Mouse (Mus musculus): ENCODE results near the gene Ep400. TPM values are rescaled to one million over a fixed set of nuclear protein-coding genes. Genes with fewer than 3 reads are reported as not detected.

The Ep400 gene
- 36.7 and 40.9 TPM in 2 replicates for polyA plus RNA-seq (2012; rRNA removed)

DNA sequence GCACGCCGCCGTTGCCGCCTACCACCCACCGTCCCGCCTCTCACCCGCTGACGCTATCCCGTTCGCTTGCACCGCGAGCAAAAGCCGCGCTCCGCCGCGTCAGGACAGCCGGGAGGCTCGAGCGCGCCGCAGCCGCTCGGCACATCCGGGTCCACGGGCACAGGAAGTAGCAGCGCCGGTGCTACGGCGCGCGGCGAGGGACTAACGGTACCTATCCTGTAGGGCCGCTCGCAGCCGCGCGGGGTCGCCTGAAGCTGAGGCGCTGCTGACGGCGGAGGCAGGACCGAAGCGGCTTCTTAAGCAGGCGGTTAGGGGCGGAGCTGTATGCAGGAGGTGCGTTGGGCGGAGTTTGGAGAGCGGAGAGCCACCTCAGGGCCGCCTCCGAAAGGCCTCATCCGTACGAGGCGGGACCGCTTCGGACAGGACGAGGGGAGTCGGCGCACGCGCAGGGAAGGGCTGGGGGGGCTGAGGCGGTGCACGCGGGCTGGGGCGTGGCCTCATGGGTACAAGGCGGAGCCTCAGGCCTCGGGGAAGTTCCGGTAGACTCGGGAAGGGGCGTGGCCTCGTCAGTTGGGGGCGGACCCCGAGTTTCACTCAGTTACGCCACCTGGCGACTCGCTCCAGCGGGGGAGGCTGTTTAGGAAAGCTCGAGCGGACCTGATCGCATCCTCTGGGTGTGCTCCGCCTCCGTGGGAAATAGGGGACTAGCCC is at the start of gene Ep400:
Gene Ep400, minus strand, starts transcription at position 270 of the 711 bp plus-strand sequence.

DNA sequence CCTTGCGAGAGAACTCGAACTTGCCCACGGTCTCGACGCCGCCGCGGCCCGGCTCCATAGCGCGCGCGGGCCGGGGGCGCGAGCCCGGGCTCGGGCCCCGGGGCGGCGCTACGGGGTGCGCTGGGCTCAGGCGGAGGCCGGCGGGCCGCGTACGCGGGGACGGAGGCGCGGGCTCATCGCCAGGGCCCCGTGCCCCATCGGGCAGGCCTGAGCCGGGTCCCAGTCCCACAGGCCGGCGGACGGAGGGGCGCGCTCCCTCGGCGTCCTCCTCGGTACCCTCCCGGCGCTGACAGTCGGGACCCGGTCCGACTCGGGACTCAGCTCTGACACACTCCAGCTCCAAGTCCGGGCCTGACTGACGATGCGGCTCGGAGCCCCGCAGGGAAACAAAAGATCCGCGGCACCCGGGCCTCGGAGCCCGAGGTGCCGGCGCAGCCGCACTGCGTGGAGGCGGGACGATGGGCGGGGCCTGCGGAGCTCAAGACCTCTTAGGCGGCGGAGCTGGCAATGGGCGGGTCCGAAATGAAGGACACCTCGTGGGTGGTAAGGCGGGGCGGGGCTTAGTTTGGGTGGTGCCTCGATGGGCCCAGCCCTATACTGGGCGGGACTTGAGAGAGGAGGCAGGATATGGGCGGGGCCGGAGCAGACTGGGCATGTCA is 39.3 kb upstream of the Ep400 start, which contains the start of gene Ulk1:
Gene Ulk1, minus strand, starts transcription at position 431 of the 659 bp plus-strand sequence.

DNA sequence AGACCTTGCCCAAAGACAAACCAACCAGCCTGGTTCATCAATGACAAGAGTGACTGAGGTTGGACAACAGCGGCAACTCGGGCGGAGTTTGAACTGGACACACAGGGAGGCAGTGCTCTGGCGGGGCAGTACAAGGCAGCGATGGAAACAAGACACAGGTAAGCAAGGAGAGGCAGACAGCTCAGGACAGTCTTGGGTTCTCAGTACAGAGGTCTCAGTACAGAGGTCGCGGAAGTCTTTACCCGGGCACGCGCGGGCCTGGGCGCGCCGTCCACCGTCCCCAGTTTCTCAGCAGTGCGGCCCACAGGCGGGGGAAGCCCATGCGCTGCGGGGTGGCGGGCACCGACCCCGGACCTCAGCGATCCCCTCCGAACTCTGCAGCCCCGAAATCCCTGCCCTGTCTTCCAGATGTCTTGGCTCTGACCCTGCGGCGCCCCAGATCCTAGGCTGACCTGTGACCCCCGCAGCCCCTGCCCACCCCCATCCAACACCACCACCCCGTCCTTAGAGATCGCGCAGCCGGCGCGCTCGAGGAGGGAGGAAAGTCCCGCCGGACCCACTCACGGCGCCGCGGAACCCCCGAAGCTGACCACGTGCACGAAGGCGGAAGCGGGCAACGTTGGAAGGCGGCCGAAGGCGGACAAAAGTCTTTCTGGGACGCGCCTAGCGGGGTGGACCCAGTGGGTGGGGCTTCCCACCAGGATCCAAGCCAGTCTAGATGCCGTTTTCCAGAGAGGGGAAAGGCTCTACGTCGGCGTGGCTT is 9.7 kb upstream of the Ep400 start, which contains the start of gene Pus1:
Gene Pus1, minus strand, starts transcription at position 662 of the 763 bp plus-strand sequence.

GRCm38 (mm10) chr5:110652719-110653648 is 117.5 kb downstream of the Ep400 start, which contains the start of the genes Noc4l and Ddx51:
Noc4l (minus strand) TSS chr5:110653417.
Ddx51 (plus strand) TSS chr5:110653451.

Other genes starting within 250 kb of the Ep400 start
- 38.9 and 41.5 TPM in 2 replicates for gene Galnt9, start 226.4 kb downstream of the Ep400 start, polyA plus RNA-seq (2012; rRNA removed)
- gene Noc4l, start 117.3 kb downstream of the Ep400 start, polyA plus RNA-seq (2012; rRNA removed), result 55.8 and 60.1 TPM in 2 replicates
- 25.7 and 27.1 TPM in 2 replicates for gene Ddx51, start 117.3 kb downstream of the Ep400 start, polyA plus RNA-seq (2012; rRNA removed)
- 18.2 and 19.2 TPM in 2 replicates for gene Pus1, start 9.9 kb upstream of the Ep400 start, polyA plus RNA-seq (2012; rRNA removed)
- gene Ulk1, start 39.4 kb upstream of the Ep400 start, polyA plus RNA-seq (2012; rRNA removed), result 68.2 and 83.0 TPM in 2 replicates
- 9.3 and 9.4 TPM in 2 replicates for gene Hscb, start 69.1 kb upstream of the Ep400 start, polyA plus RNA-seq (2012; rRNA removed)
- 4.3 and 5.1 TPM in 2 replicates for gene Chek2, start 69.3 kb upstream of the Ep400 start, polyA plus RNA-seq (2012; rRNA removed)
- gene Ttc28, start 109.1 kb upstream of the Ep400 start, polyA plus RNA-seq (2012; rRNA removed), result 18.5 and 26.0 TPM in 2 replicates

Measured in central nervous system, embryonic 18 days (tissue).